9 mouse cellular contexts compared by ENCODE assay signal in genomic region chr10:77544916-77545315, GRCm38 (mm10). TPM values are rescaled to one million over a fixed set of nuclear protein-coding genes. Genes with fewer than 3 reads are reported as not detected.
A peak's percentile ranks its signal among the peaks of the same experiment; 100 is the strongest.
DNase-seq lines count a peak whose midpoint lies in the region; ATAC-seq and TF ChIP-seq lines count a peak whose summit lies in the region.
"Had no signal": no experiment of that assay in that cellular context is flagged by ENCODE, and none has a peak within 500 bp of the region (broad histone marks: within the 10 kb centered on the region; RNA-seq: fewer than 3 reads in every experiment).

No protein-coding gene starts in this region.

- H3K4me2 ChIP-seq in heart, embryonic 12.5 days = no peak overlapping the region
- no peak overlapping the region for H3K4me2 ChIP-seq in hindbrain, embryonic 12.5 days (replicated peaks)
- no peak overlapping the region for H3K4me2 ChIP-seq in kidney, embryonic 14.5 days (replicated peaks; ENCODE audit: low read depth, low read length)
- H3K4me2 ChIP-seq: embryonic facial prominence, embryonic 12.5 days had no signal

- no peaks in the 10 kb centered on the region for H3K9me3 ChIP-seq in heart, embryonic 12.5 days (replicated peaks)
- H3K9me3 ChIP-seq in megakaryocyte, embryonic 14.5 days = no peaks in the 10 kb centered on the region
- no peaks in the 10 kb centered on the region for H3K9me3 ChIP-seq in hindbrain, embryonic 12.5 days (replicated peaks)
- H3K9me3 ChIP-seq in kidney, embryonic 14.5 days (ENCODE audit: control insufficient read depth, low read length) = no peaks in the 10 kb centered on the region
- H3K9me3 ChIP-seq: embryonic facial prominence, embryonic 12.5 days had no signal

- TF ChIP-seq POLR2A in heart, adult 2 months (IDR thresholded peaks at IDR 0.05; ENCODE audit: insufficient read depth, low read depth, low read length) = no peak

- H3K27ac ChIP-seq in heart, adult 2 months = no peak overlapping the region
- H3K27ac ChIP-seq in heart, embryonic 12.5 days (ENCODE audit: poor library complexity, severe bottlenecking) = no peak overlapping the region
- H3K27ac ChIP-seq in hindbrain, embryonic 12.5 days = no peak overlapping the region
- no peak overlapping the region for H3K27ac ChIP-seq in kidney, embryonic 14.5 days (ENCODE audit: low read depth, low read length)
- H3K27ac ChIP-seq: embryonic facial prominence, embryonic 12.5 days had no signal

- intact Hi-C loops in heart, adult 2 months (cut with DNase I) = no loop called here

- no peaks in the 10 kb centered on the region for H3K36me3 ChIP-seq in heart, adult 2 months (ENCODE audit: control insufficient read depth, insufficient read depth, low read length)
- no peaks in the 10 kb centered on the region for H3K36me3 ChIP-seq in heart, embryonic 12.5 days
- peaks cover 96% of the 10 kb centered on the region for H3K36me3 ChIP-seq in megakaryocyte, embryonic 14.5 days (replicated peaks; ENCODE audit: low read length)
- no peaks in the 10 kb centered on the region for H3K36me3 ChIP-seq in hindbrain, embryonic 12.5 days
- H3K36me3 ChIP-seq in kidney, embryonic 14.5 days (ENCODE audit: control insufficient read depth, insufficient read depth, low read length) = no peaks in the 10 kb centered on the region
- H3K36me3 ChIP-seq: embryonic facial prominence, embryonic 12.5 days had no signal

- TF ChIP-seq EP300 in heart, adult 2 months (IDR thresholded peaks at IDR 0.05; ENCODE audit: insufficient read depth, low read depth, low read length) = peak; percentile 75; the same call in 1 of the 2 replicates

- ATAC-seq in heart, embryonic 12.5 days (ENCODE audit: insufficient number of reproducible peaks, low FRiP score) = no peak
- 0 out of 4 replicates have a peak, but pooled peaks have one; percentile 6 to 16 for ATAC-seq in hematopoietic stem cell, adult 5-6 weeks (replicated peaks in 1 of 2; ENCODE audit: insufficient read depth in 1 of 2, low FRiP score in 2 of 2, low TSS enrichment in 1 of 2, low read depth in 1 of 2, poor library complexity in 2 of 2, severe bottlenecking in 2 of 2)
- no peak for ATAC-seq in hindbrain, embryonic 12.5 days (ENCODE audit: low FRiP score)
- ATAC-seq in kidney, embryonic 14.5 days (ENCODE audit: low FRiP score, low TSS enrichment) = no peak

- H3K4me3 ChIP-seq in heart, adult 2 months = no peak overlapping the region
- H3K4me3 ChIP-seq in heart, embryonic 12.5 days = no peak overlapping the region
- H3K4me3 ChIP-seq in megakaryocyte, embryonic 14.5 days (replicated peaks) = peak overlapping the region; percentile 62
- H3K4me3 ChIP-seq in hindbrain, embryonic 12.5 days = no peak overlapping the region
- H3K4me3 ChIP-seq in kidney, embryonic 14.5 days (ENCODE audit: low read length) = no peak overlapping the region
- H3K4me3 ChIP-seq: embryonic facial prominence, embryonic 12.5 days had no signal

- H3K4me1 ChIP-seq in heart, adult 2 months (ENCODE audit: control insufficient read depth, insufficient read depth, low read length) = peaks cover 4% of the 10 kb centered on the region; the same call in 1 of the 2 replicates
- H3K4me1 ChIP-seq in heart, embryonic 12.5 days (replicated peaks) = peaks cover 15% of the 10 kb centered on the region; the same call in 1 of the 2 replicates
- peaks cover 81% of the 10 kb centered on the region for H3K4me1 ChIP-seq in megakaryocyte, embryonic 14.5 days
- H3K4me1 ChIP-seq in hindbrain, embryonic 12.5 days = no peaks in the 10 kb centered on the region
- H3K4me1 ChIP-seq in kidney, embryonic 14.5 days (ENCODE audit: control insufficient read depth, insufficient read depth, low read length) = no peaks in the 10 kb centered on the region
- H3K4me1 ChIP-seq: embryonic facial prominence, embryonic 12.5 days had no signal

- H3K79me2 ChIP-seq in heart, adult 2 months (replicated peaks; ENCODE audit: control insufficient read depth, insufficient read depth, low read length) = no peaks in the 10 kb centered on the region

- DNase-seq in heart, adult 2 months = peak; percentile 82 to 87
- DNase-seq in cerebellum, postnatal 10 days = peak; percentile 93 to 95
- DNase-seq in thymus, postnatal 0 days (ENCODE audit: low spot score) = no peak

- WGBS in heart, adult 2 months = 48% methylated on average over 5 of the region's 5 CpGs
- WGBS in heart, embryonic 12.5 days = 73% methylated on average over 5 of the region's 5 CpGs
- 75% methylated on average over 5 of the region's 5 CpGs for WGBS in hindbrain, embryonic 12.5 days
- 84% methylated on average over 5 of the region's 5 CpGs for WGBS in kidney, embryonic 14.5 days

- TF ChIP-seq CTCF in heart, adult 2 months (IDR thresholded peaks at IDR 0.05) = no peak

- no peak overlapping the region for H3K9ac ChIP-seq in heart, adult 2 months (ENCODE audit: low read depth, low read length)
- no peak overlapping the region for H3K9ac ChIP-seq in heart, embryonic 12.5 days
- no peak overlapping the region for H3K9ac ChIP-seq in hindbrain, embryonic 12.5 days
- H3K9ac ChIP-seq in kidney, embryonic 14.5 days (ENCODE audit: low read depth, low read length) = no peak overlapping the region
- H3K9ac ChIP-seq: embryonic facial prominence, embryonic 12.5 days had no signal

- no peaks in the 10 kb centered on the region for H3K27me3 ChIP-seq in heart, adult 2 months (ENCODE audit: control insufficient read depth, insufficient read depth, low read length)
- H3K27me3 ChIP-seq in heart, embryonic 12.5 days (replicated peaks) = no peaks in the 10 kb centered on the region
- no peaks in the 10 kb centered on the region for H3K27me3 ChIP-seq in megakaryocyte, embryonic 14.5 days (replicated peaks)
- H3K27me3 ChIP-seq in hindbrain, embryonic 12.5 days = no peaks in the 10 kb centered on the region
- H3K27me3 ChIP-seq in kidney, embryonic 14.5 days (ENCODE audit: control insufficient read depth, insufficient read depth, low read length) = no peaks in the 10 kb centered on the region
- H3K27me3 ChIP-seq: embryonic facial prominence, embryonic 12.5 days had no signal

RNA-seq across cellular contexts. Expression of gene Itgb2, which starts 14.9 kb away (rescaled TPM):
- total RNA-seq in heart, adult 2 months (2021) = 10 to 100 TPM in 1 of 2 experiments, 1 to 10 TPM in 1; 7.1 to 11.2 TPM
- polyA plus RNA-seq in heart, adult 2 months (2012; rRNA removed) = 6.0 and 11.6 TPM in 2 replicates
- polyA plus RNA-seq in heart, embryonic 12.5 days (2016; fragmentation: Nextera tagmentation; extraction: Ambion mirVana) = 1.5 and 2.5 TPM in 2 replicates
- total RNA-seq in hematopoietic stem cell, adult 5-6 weeks (2017) = 51.2 and 56.5 TPM in 2 replicates
- polyA plus RNA-seq in megakaryocyte, embryonic 14.5 days (2012; ENCODE audit: insufficient read depth, low replicate concordance) = 35.5 and 120 TPM in 2 replicates
- polyA plus RNA-seq in hindbrain, embryonic 12.5 days (2016; fragmentation: Nextera tagmentation; extraction: Ambion mirVana) = 0.70 and 1.6 TPM in 2 replicates
- 1.1 and 1.3 TPM in 2 replicates for polyA plus RNA-seq in kidney, embryonic 14.5 days (2014; fragmentation: Nextera tagmentation; extraction: Ambion mirVana)
- polyA plus RNA-seq in thymus, postnatal 0 days (2015; fragmentation: Nextera tagmentation; extraction: Ambion mirVana) = 121 and 126 TPM in 2 replicates

RNA-seq across cellular contexts. Expression of gene Fam207a, which starts 29.3 kb away (rescaled TPM):
- 10 to 100 TPM in 1 of 2 experiments, 1 to 10 TPM in 1; 8.2 to 10.3 TPM for total RNA-seq in heart, adult 2 months (2021)
- polyA plus RNA-seq in heart, adult 2 months (2012; rRNA removed) = 10.4 and 11.1 TPM in 2 replicates
- 31.0 and 32.1 TPM in 2 replicates for polyA plus RNA-seq in heart, embryonic 12.5 days (2016; fragmentation: Nextera tagmentation; extraction: Ambion mirVana)
- total RNA-seq in hematopoietic stem cell, adult 5-6 weeks (2017) = 19.2 and 32.6 TPM in 2 replicates
- 19.5 and 88.9 TPM in 2 replicates for polyA plus RNA-seq in megakaryocyte, embryonic 14.5 days (2012; ENCODE audit: insufficient read depth, low replicate concordance)
- polyA plus RNA-seq in hindbrain, embryonic 12.5 days (2016; fragmentation: Nextera tagmentation; extraction: Ambion mirVana) = 47.3 and 48.0 TPM in 2 replicates
- 28.8 and 36.5 TPM in 2 replicates for polyA plus RNA-seq in kidney, embryonic 14.5 days (2014; fragmentation: Nextera tagmentation; extraction: Ambion mirVana)
- polyA plus RNA-seq in thymus, postnatal 0 days (2015; fragmentation: Nextera tagmentation; extraction: Ambion mirVana) = 47.5 and 51.5 TPM in 2 replicates

RNA-seq across cellular contexts. Expression of gene Pttg1ip, which starts 36.6 kb away (rescaled TPM):
- 100 to 1,000 TPM; 131 to 132 TPM for total RNA-seq in heart, adult 2 months (2021)
- polyA plus RNA-seq in heart, adult 2 months (2012; rRNA removed) = 119 and 168 TPM in 2 replicates
- 103 and 104 TPM in 2 replicates for polyA plus RNA-seq in heart, embryonic 12.5 days (2016; fragmentation: Nextera tagmentation; extraction: Ambion mirVana)
- 56.2 and 65.8 TPM in 2 replicates for total RNA-seq in hematopoietic stem cell, adult 5-6 weeks (2017)
- 284 and 814 TPM in 2 replicates for polyA plus RNA-seq in megakaryocyte, embryonic 14.5 days (2012; ENCODE audit: insufficient read depth, low replicate concordance)
- polyA plus RNA-seq in hindbrain, embryonic 12.5 days (2016; fragmentation: Nextera tagmentation; extraction: Ambion mirVana) = 77.2 and 78.8 TPM in 2 replicates
- polyA plus RNA-seq in kidney, embryonic 14.5 days (2014; fragmentation: Nextera tagmentation; extraction: Ambion mirVana) = 104 and 144 TPM in 2 replicates
- 79.8 and 85.6 TPM in 2 replicates for polyA plus RNA-seq in thymus, postnatal 0 days (2015; fragmentation: Nextera tagmentation; extraction: Ambion mirVana)

Comparison
In these comparisons a context has a peak if more than half of its experiments do, and no peak if none do; other contexts are left out.
1. ATAC-seq: peak in hematopoietic stem cell, adult 5-6 weeks (2 of 2); none in heart, embryonic 12.5 days (single experiment), hindbrain, embryonic 12.5 days (single experiment) and kidney, embryonic 14.5 days (single experiment).